Mouse (Mus musculus): ENCODE measurements around the gene P2ry14. TPM values are rescaled to one million over a fixed set of nuclear protein-coding genes. Genes with fewer than 3 reads are reported as not detected.

P2ry14 gene
- polyA plus RNA-seq, 2 experiments, result 2.5 to 4.1 TPM

GRCm38 (mm10) chr3:59104462-59104861 lies 49.0 kb downstream of the P2ry14 start:
- ATAC-seq (ENCODE audit: insufficient read depth) (peak; percentile 68; the same call in 1 of the 2 replicates), DNase-seq (ENCODE audit: low read depth in 3 of 3, low spot score in 3 of 3) (no peak)
- Histone ChIP-seq H3K4me1 (replicated peaks; ENCODE audit: control insufficient read depth in 2 of 2, insufficient read depth in 2 of 2, low read length in 1 of 2) (peaks cover 0 to 11% of the 10 kb centered on the region in 2 experiments; a peak in 2 of 4 replicates), H3K27me3 (ENCODE audit: control insufficient read depth, insufficient read depth, low read length) (no peaks in the 10 kb centered on the region), H3K27ac (no peak overlapping the region), H3K36me3 (replicated peaks; ENCODE audit: control insufficient read depth, insufficient read depth, low read depth) (no peaks in the 10 kb centered on the region), H3K4me2 (ENCODE audit: low read depth) (no peak overlapping the region), H3K9me3 (ENCODE audit: control insufficient read depth, low read length) (no peaks in the 10 kb centered on the region), H3K4me3 (ENCODE audit: insufficient read depth in 1 of 2, low read depth in 2 of 2, low read length in 2 of 2) (no peak overlapping the region), H3K9ac (replicated peaks) (no peak overlapping the region)
- 13% methylated on average over 4 of the region's 4 CpGs for WGBS (ENCODE audit: insufficient replicate concordance)
- TF ChIP-seq EP300 (IDR thresholded peaks at IDR 0.05; ENCODE audit: low read depth) (no peak), CTCF (IDR thresholded peaks at IDR 0.05; ENCODE audit: low read depth) (no peak)

- no peak overlapping the region for H3K9ac ChIP-seq (replicated peaks)
- ATAC-seq (ENCODE audit: insufficient read depth) (no peak), DNase-seq (ENCODE audit: low read depth in 3 of 3, low spot score in 3 of 3) (no peak)
- no peaks in the 10 kb centered on the region for H3K36me3 ChIP-seq (replicated peaks; ENCODE audit: control insufficient read depth, insufficient read depth, low read depth)
- TF ChIP-seq EP300 (IDR thresholded peaks at IDR 0.05; ENCODE audit: low read depth) (no peak), CTCF (IDR thresholded peaks at IDR 0.05; ENCODE audit: low read depth) (no peak)
- no peaks in the 10 kb centered on the region for H3K27me3 ChIP-seq (ENCODE audit: control insufficient read depth, insufficient read depth, low read length)
- no peak overlapping the region for H3K4me2 ChIP-seq (ENCODE audit: low read depth)
- peaks cover 0 to 15% of the 10 kb centered on the region in 2 experiments; a peak in 3 of 4 replicates for H3K4me1 ChIP-seq (replicated peaks; ENCODE audit: control insufficient read depth in 2 of 2, insufficient read depth in 2 of 2, low read length in 1 of 2)
- no peak overlapping the region for H3K4me3 ChIP-seq (ENCODE audit: insufficient read depth in 1 of 2, low read depth in 2 of 2, low read length in 2 of 2)
- H3K9me3 ChIP-seq (ENCODE audit: control insufficient read depth, low read length), result no peaks in the 10 kb centered on the region
- WGBS (ENCODE audit: insufficient replicate concordance), result 53% methylated on average over 2 of the region's 2 CpGs
- H3K27ac ChIP-seq, result no peak overlapping the region
Measured at GRCm38 (mm10) chr3:59102146-59102545, 51.3 kb downstream of the P2ry14 start.

- ATAC-seq (ENCODE audit: insufficient read depth) (no peak), DNase-seq (ENCODE audit: low read depth in 3 of 3, low spot score in 3 of 3) (no peak)
- Histone ChIP-seq H3K9ac (replicated peaks) (no peak within 1 kb of the TSS), H3K4me1 (replicated peaks; ENCODE audit: control insufficient read depth in 2 of 2, insufficient read depth in 2 of 2, low read length in 1 of 2) (peaks cover 0 to 15% of the 10 kb centered on the region in 2 experiments; a peak in 3 of 4 replicates), H3K36me3 (replicated peaks; ENCODE audit: control insufficient read depth, insufficient read depth, low read depth) (no peaks in the 10 kb centered on the region), H3K27me3 (ENCODE audit: control insufficient read depth, insufficient read depth, low read length) (no peaks in the 10 kb centered on the region), H3K9me3 (ENCODE audit: control insufficient read depth, low read length) (no peaks in the 10 kb centered on the region), H3K27ac (no peak within 1 kb of the TSS), H3K4me2 (ENCODE audit: low read depth) (no peak within 1 kb of the TSS), H3K4me3 (ENCODE audit: insufficient read depth in 1 of 2, low read depth in 2 of 2, low read length in 2 of 2) (no peak within 1 kb of the TSS)
- 39% methylated on average over 6 of the region's 6 CpGs for WGBS (ENCODE audit: insufficient replicate concordance)
- no peak for TF ChIP-seq EP300 (IDR thresholded peaks at IDR 0.05; ENCODE audit: low read depth)
- TF ChIP-seq CTCF (IDR thresholded peaks at IDR 0.05; ENCODE audit: low read depth), result no peak
Measured at GRCm38 (mm10) chr3:59101218-59101986, 52.0 kb downstream of the P2ry14 start, which contains the start of gene Gpr171. Gpr171 (minus strand) TSS chr3:59101821.

- no peak overlapping the region for H3K9ac ChIP-seq (replicated peaks)
- no peak for TF ChIP-seq EP300 (IDR thresholded peaks at IDR 0.05; ENCODE audit: low read depth)
- no peak for TF ChIP-seq CTCF (IDR thresholded peaks at IDR 0.05; ENCODE audit: low read depth)
- no peak overlapping the region for H3K4me2 ChIP-seq (ENCODE audit: low read depth)
- no peaks in the 10 kb centered on the region for H3K9me3 ChIP-seq (ENCODE audit: control insufficient read depth, low read length)
- WGBS (ENCODE audit: insufficient replicate concordance), result 20% methylated on average over 10 of the region's 10 CpGs
- DNase-seq (ENCODE audit: low read depth in 3 of 3, low spot score in 3 of 3) (no peak), ATAC-seq (ENCODE audit: insufficient read depth) (no peak)
- H3K36me3 ChIP-seq (replicated peaks; ENCODE audit: control insufficient read depth, insufficient read depth, low read depth), result no peaks in the 10 kb centered on the region
- no peak overlapping the region for H3K4me3 ChIP-seq (ENCODE audit: insufficient read depth in 1 of 2, low read depth in 2 of 2, low read length in 2 of 2)
- no peak overlapping the region for H3K27ac ChIP-seq
- no peaks in the 10 kb centered on the region for H3K27me3 ChIP-seq (ENCODE audit: control insufficient read depth, insufficient read depth, low read length)
- peaks cover 0 to 6% of the 10 kb centered on the region in 2 experiments; a peak in 3 of 4 replicates for H3K4me1 ChIP-seq (replicated peaks; ENCODE audit: control insufficient read depth in 2 of 2, insufficient read depth in 2 of 2, low read length in 1 of 2)
Measured at GRCm38 (mm10) chr3:59098540-59098939, 54.9 kb downstream of the P2ry14 start.

GRCm38 (mm10) chr3:59097421-59097820 lies 56.0 kb downstream of the P2ry14 start:
- H3K4me3 ChIP-seq (ENCODE audit: insufficient read depth in 1 of 2, low read depth in 2 of 2, low read length in 2 of 2), result no peak overlapping the region
- H3K9ac ChIP-seq (replicated peaks), result no peak overlapping the region
- no peaks in the 10 kb centered on the region for H3K27me3 ChIP-seq (ENCODE audit: control insufficient read depth, insufficient read depth, low read length)
- 51% methylated on average over 6 of the region's 6 CpGs for WGBS (ENCODE audit: insufficient replicate concordance)
- no peak overlapping the region for H3K27ac ChIP-seq
- no peak overlapping the region for H3K4me2 ChIP-seq (ENCODE audit: low read depth)
- ATAC-seq (ENCODE audit: insufficient read depth) (peak; percentile 45), DNase-seq (ENCODE audit: low read depth in 3 of 3, low spot score in 3 of 3) (no peak)
- TF ChIP-seq EP300 (IDR thresholded peaks at IDR 0.05; ENCODE audit: low read depth) (no peak), CTCF (IDR thresholded peaks at IDR 0.05; ENCODE audit: low read depth) (no peak)
- H3K9me3 ChIP-seq (ENCODE audit: control insufficient read depth, low read length), result no peaks in the 10 kb centered on the region
- peaks cover 0 to 5% of the 10 kb centered on the region in 2 experiments; a peak in 3 of 4 replicates for H3K4me1 ChIP-seq (replicated peaks; ENCODE audit: control insufficient read depth in 2 of 2, insufficient read depth in 2 of 2, low read length in 1 of 2)
- no peaks in the 10 kb centered on the region for H3K36me3 ChIP-seq (replicated peaks; ENCODE audit: control insufficient read depth, insufficient read depth, low read depth)

Measured in liver, embryonic 14.5 days (tissue).